11 mouse cellular contexts compared by ENCODE assay signal in the genomic region with DNA sequence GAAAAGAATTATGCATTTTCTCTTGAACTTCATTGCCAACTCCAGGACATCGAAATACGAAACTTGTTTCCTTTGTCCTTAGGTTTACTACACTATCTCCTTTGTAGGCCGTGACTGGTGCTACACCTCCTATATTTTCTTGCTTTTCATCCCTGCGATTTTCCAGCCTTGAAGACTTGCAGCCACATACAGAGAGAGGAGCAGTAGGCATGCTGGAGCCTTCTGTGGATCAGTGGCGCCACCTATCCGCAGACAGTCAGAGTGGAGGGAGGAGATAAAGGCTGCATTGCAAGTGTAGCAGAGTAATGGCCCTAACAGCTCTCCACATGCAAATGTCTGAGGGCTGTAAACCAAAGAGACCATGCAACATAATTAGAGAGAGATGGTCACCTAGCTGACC.
DNase-seq lines count a peak whose midpoint lies in the region; ATAC-seq and TF ChIP-seq lines count a peak whose summit lies in the region.
"Had no signal": no experiment of that assay in that cellular context is flagged by ENCODE, and none has a peak within 500 bp of the region (broad histone marks: within the 10 kb centered on the region; RNA-seq: fewer than 3 reads in every experiment).

No protein-coding gene starts in this region.

- WGBS in forebrain, postnatal 0 days, result 79% methylated on average over 6 of the region's 6 CpGs
- 74% methylated on average over 6 of the region's 6 CpGs for WGBS in forebrain, embryonic 14.5 days
- WGBS in limb, embryonic 11.5 days, result 75% methylated on average over 6 of the region's 6 CpGs
- 81% methylated on average over 6 of the region's 6 CpGs for WGBS in limb, embryonic 10.5 days
- WGBS in forebrain, embryonic 12.5 days, result 73% methylated on average over 6 of the region's 6 CpGs
- WGBS in neural tube, embryonic 15.5 days, result 69% methylated on average over 6 of the region's 6 CpGs

- H3K36me3 ChIP-seq in forebrain, postnatal 0 days (ENCODE audit: insufficient read depth), result no peaks in the 10 kb centered on the region
- no peaks in the 10 kb centered on the region for H3K36me3 ChIP-seq in forebrain, embryonic 14.5 days (ENCODE audit: control insufficient read depth, insufficient read depth, low read length)
- H3K36me3 ChIP-seq in limb, embryonic 11.5 days (ENCODE audit: control insufficient read depth, insufficient read depth, low read length), result no peaks in the 10 kb centered on the region
- H3K36me3 ChIP-seq in limb, embryonic 10.5 days, result no peaks in the 10 kb centered on the region
- no peaks in the 10 kb centered on the region for H3K36me3 ChIP-seq in E14TG2a.4 (ENCODE audit: insufficient read depth, low read length)
- no peaks in the 10 kb centered on the region for H3K36me3 ChIP-seq in forebrain, embryonic 12.5 days (replicated peaks)
- H3K36me3 ChIP-seq in neural tube, embryonic 15.5 days, result no peaks in the 10 kb centered on the region
- H3K36me3 ChIP-seq: embryonic facial prominence, embryonic 13.5 days; hindbrain, embryonic 15.5 days had no signal

- no peaks in the 10 kb centered on the region for H3K27me3 ChIP-seq in forebrain, postnatal 0 days (ENCODE audit: insufficient read depth, low read length)
- H3K27me3 ChIP-seq in forebrain, embryonic 14.5 days (replicated peaks; ENCODE audit: control insufficient read depth, insufficient read depth, low read length), result no peaks in the 10 kb centered on the region
- no peaks in the 10 kb centered on the region for H3K27me3 ChIP-seq in limb, embryonic 11.5 days (ENCODE audit: control insufficient read depth, insufficient read depth, low read length)
- peaks cover 16% of the 10 kb centered on the region for H3K27me3 ChIP-seq in limb, embryonic 10.5 days (ENCODE audit: low read depth, poor library complexity, severe bottlenecking)
- no peaks in the 10 kb centered on the region for H3K27me3 ChIP-seq in E14TG2a.4 (ENCODE audit: insufficient read depth, low read length)
- no peaks in the 10 kb centered on the region for H3K27me3 ChIP-seq in forebrain, embryonic 12.5 days
- no peaks in the 10 kb centered on the region for H3K27me3 ChIP-seq in neural tube, embryonic 15.5 days (replicated peaks)
- H3K27me3 ChIP-seq: embryonic facial prominence, embryonic 13.5 days; hindbrain, embryonic 15.5 days had no signal

- no peak overlapping the region for H3K4me3 ChIP-seq in forebrain, postnatal 0 days (ENCODE audit: low read depth, low read length)
- H3K4me3 ChIP-seq in forebrain, embryonic 14.5 days (ENCODE audit: low read depth, low read length), result no peak overlapping the region
- H3K4me3 ChIP-seq in limb, embryonic 11.5 days (ENCODE audit: low read depth, low read length), result no peak overlapping the region
- H3K4me3 ChIP-seq in limb, embryonic 10.5 days, result no peak overlapping the region
- H3K4me3 ChIP-seq in E14TG2a.4 (replicated peaks; ENCODE audit: low read length), result no peak overlapping the region
- no peak overlapping the region for H3K4me3 ChIP-seq in forebrain, embryonic 12.5 days (replicated peaks)
- H3K4me3 ChIP-seq in neural tube, embryonic 15.5 days (replicated peaks), result no peak overlapping the region
- H3K4me3 ChIP-seq: embryonic facial prominence, embryonic 13.5 days; hindbrain, embryonic 15.5 days had no signal

- H3K4me2 ChIP-seq in forebrain, postnatal 0 days (ENCODE audit: low read depth), result no peak overlapping the region
- no peak overlapping the region for H3K4me2 ChIP-seq in forebrain, embryonic 14.5 days (ENCODE audit: low read length)
- H3K4me2 ChIP-seq in limb, embryonic 11.5 days (ENCODE audit: low read depth, severe bottlenecking), result no peak overlapping the region
- H3K4me2 ChIP-seq in forebrain, embryonic 12.5 days, result no peak overlapping the region
- no peak overlapping the region for H3K4me2 ChIP-seq in neural tube, embryonic 15.5 days
- H3K4me2 ChIP-seq: embryonic facial prominence, embryonic 13.5 days; hindbrain, embryonic 15.5 days had no signal

- TF ChIP-seq CTCF in forebrain, postnatal 0 days (IDR thresholded peaks at IDR 0.05; ENCODE audit: low read depth), result peak; percentile 66
- peak; percentile 43 for TF ChIP-seq CTCF in E14TG2a.4 (conservative IDR thresholded peaks at IDR 0.05; ENCODE audit: low read length)

- no peaks in the 10 kb centered on the region for H3K9me3 ChIP-seq in forebrain, postnatal 0 days (ENCODE audit: low read length)
- H3K9me3 ChIP-seq in forebrain, embryonic 14.5 days (replicated peaks; ENCODE audit: control insufficient read depth, low read length), result no peaks in the 10 kb centered on the region
- H3K9me3 ChIP-seq in limb, embryonic 11.5 days (ENCODE audit: control insufficient read depth, low read length), result no peaks in the 10 kb centered on the region
- no peaks in the 10 kb centered on the region for H3K9me3 ChIP-seq in limb, embryonic 10.5 days (replicated peaks)
- peaks cover 4% of the 10 kb centered on the region for H3K9me3 ChIP-seq in E14TG2a.4 (ENCODE audit: low read length)
- no peaks in the 10 kb centered on the region for H3K9me3 ChIP-seq in forebrain, embryonic 12.5 days
- H3K9me3 ChIP-seq in neural tube, embryonic 15.5 days (replicated peaks), result no peaks in the 10 kb centered on the region
- H3K9me3 ChIP-seq: embryonic facial prominence, embryonic 13.5 days; hindbrain, embryonic 15.5 days had no signal

- no peak overlapping the region for H3K27ac ChIP-seq in forebrain, postnatal 0 days (ENCODE audit: low read depth, low read length)
- H3K27ac ChIP-seq in forebrain, embryonic 14.5 days (ENCODE audit: low read depth, low read length), result no peak overlapping the region
- H3K27ac ChIP-seq in limb, embryonic 11.5 days (replicated peaks; ENCODE audit: low read depth, low read length), result no peak overlapping the region
- H3K27ac ChIP-seq in limb, embryonic 10.5 days, result no peak overlapping the region
- H3K27ac ChIP-seq in forebrain, embryonic 12.5 days, result no peak overlapping the region
- H3K27ac ChIP-seq in neural tube, embryonic 15.5 days (replicated peaks), result no peak overlapping the region
- H3K27ac ChIP-seq: embryonic facial prominence, embryonic 13.5 days; hindbrain, embryonic 15.5 days; macrophage had no signal

- no peaks in the 10 kb centered on the region for H3K4me1 ChIP-seq in forebrain, postnatal 0 days (ENCODE audit: insufficient read depth)
- no peaks in the 10 kb centered on the region for H3K4me1 ChIP-seq in forebrain, embryonic 14.5 days (ENCODE audit: control insufficient read depth, insufficient read depth, low read length)
- no peaks in the 10 kb centered on the region for H3K4me1 ChIP-seq in limb, embryonic 11.5 days (ENCODE audit: control insufficient read depth, insufficient read depth, low read length)
- peaks cover 26% of the 10 kb centered on the region for H3K4me1 ChIP-seq in limb, embryonic 10.5 days
- H3K4me1 ChIP-seq in E14TG2a.4 (replicated peaks; ENCODE audit: low read depth, low read length), result peaks cover 10% of the 10 kb centered on the region
- no peaks in the 10 kb centered on the region for H3K4me1 ChIP-seq in forebrain, embryonic 12.5 days
- 0 out of 2 replicates have a peak, but pooled peaks cover 5% of the 10 kb centered on the region for H3K4me1 ChIP-seq in neural tube, embryonic 15.5 days
- H3K4me1 ChIP-seq: embryonic facial prominence, embryonic 13.5 days; hindbrain, embryonic 15.5 days had no signal

- H3K9ac ChIP-seq in forebrain, postnatal 0 days, result no peak overlapping the region
- H3K9ac ChIP-seq in forebrain, embryonic 14.5 days (ENCODE audit: low read length), result no peak overlapping the region
- no peak overlapping the region for H3K9ac ChIP-seq in limb, embryonic 11.5 days (ENCODE audit: low read length)
- no peak overlapping the region for H3K9ac ChIP-seq in forebrain, embryonic 12.5 days
- no peak overlapping the region for H3K9ac ChIP-seq in neural tube, embryonic 15.5 days (replicated peaks)
- H3K9ac ChIP-seq: embryonic facial prominence, embryonic 13.5 days; hindbrain, embryonic 15.5 days had no signal

- no peak for DNase-seq in forebrain, postnatal 0 days
- no peak for DNase-seq in forebrain, embryonic 14.5 days (ENCODE audit: low spot score)
- peak; percentile 54 for DNase-seq in limb, embryonic 11.5 days (ENCODE audit: low spot score)
- no peak for DNase-seq in limb, embryonic 10.5 days (ENCODE audit: low spot score)
- DNase-seq in kidney, postnatal 36 days, result peak; percentile 12 to 48

- ATAC-seq in forebrain, postnatal 0 days, result peak; percentile 53; the same call in 1 of the 2 replicates
- ATAC-seq in forebrain, embryonic 14.5 days, result no peak
- no peak for ATAC-seq in limb, embryonic 11.5 days (ENCODE audit: insufficient number of reproducible peaks, low FRiP score, low TSS enrichment, low read depth)
- ATAC-seq in forebrain, embryonic 12.5 days (ENCODE audit: low FRiP score), result no peak
- no peak for ATAC-seq in neural tube, embryonic 15.5 days (ENCODE audit: low FRiP score)

Comparison
In these comparisons a context has a peak if more than half of its experiments do, and no peak if none do; other contexts are left out.
1. DNase-seq: peak in limb, embryonic 11.5 days (single experiment) and kidney, postnatal 36 days (2 of 2); none in forebrain, postnatal 0 days (single experiment), forebrain, embryonic 14.5 days (single experiment) and limb, embryonic 10.5 days (single experiment).